Mouse (Mus musculus) retina, embryonic 14.5 days (tissue): ENCODE data around the gene Sbno1.
"Not testable (repeated sequence)": the region's sequence is repeated elsewhere in the genome, so short reads cannot be mapped to it uniquely, and the experiment has no call there.

ENCODE experiments used
- DNase-seq: peaks from one replicate; pipeline ENCODE4 v3.0.0-alpha.2; 2015; ENCODE audit warnings: low spot score

The Sbno1 gene

GRCm38 (mm10) chr5:124425412-124426259 lies at the start of gene Sbno1:
Gene Sbno1 (minus strand): TSS chr5:124426001.
- peak; percentile 94 for DNase-seq

- DNase-seq: no peak
Observed at GRCm38 (mm10) chr5:124470591-124471171, 44.9 kb upstream of the Sbno1 start.

- no peak for DNase-seq
Observed at GRCm38 (mm10) chr5:124469486-124469885, 43.7 kb upstream of the Sbno1 start.

GRCm38 (mm10) chr5:124468365-124468764 lies 42.6 kb upstream of the Sbno1 start:
- no peak for DNase-seq

GRCm38 (mm10) chr5:124467766-124468165 lies 42.0 kb upstream of the Sbno1 start:
- no peak for DNase-seq

GRCm38 (mm10) chr5:124464905-124465304 lies 39.1 kb upstream of the Sbno1 start:
- no peak for DNase-seq

GRCm38 (mm10) chr5:124463462-124463861 lies 37.7 kb upstream of the Sbno1 start:
- no peak for DNase-seq

- no peak for DNase-seq
Observed at GRCm38 (mm10) chr5:124462297-124463025, 36.7 kb upstream of the Sbno1 start.

- not testable (repeated sequence) for DNase-seq
Observed at GRCm38 (mm10) chr5:124460922-124461321, 35.1 kb upstream of the Sbno1 start.

- DNase-seq: no peak
Observed at GRCm38 (mm10) chr5:124456762-124457161, 31.0 kb upstream of the Sbno1 start.

- no peak for DNase-seq
Observed at GRCm38 (mm10) chr5:124454082-124454419, 28.2 kb upstream of the Sbno1 start.

GRCm38 (mm10) chr5:124453339-124454081 lies 27.7 kb upstream of the Sbno1 start:
- no peak for DNase-seq

GRCm38 (mm10) chr5:124452494-124453228 lies 26.9 kb upstream of the Sbno1 start:
- no peak for DNase-seq

- no peak for DNase-seq
Observed at GRCm38 (mm10) chr5:124450641-124451340, 25.0 kb upstream of the Sbno1 start.

- DNase-seq: no peak
Observed at GRCm38 (mm10) chr5:124450051-124450450, 24.2 kb upstream of the Sbno1 start.

- no peak for DNase-seq
Observed at GRCm38 (mm10) chr5:124449494-124449893, 23.7 kb upstream of the Sbno1 start.

- peak; percentile 46 for DNase-seq
Observed at GRCm38 (mm10) chr5:124446301-124446881, 20.6 kb upstream of the Sbno1 start.

- DNase-seq: peak; percentile 21
Observed at GRCm38 (mm10) chr5:124445621-124446293, 20.0 kb upstream of the Sbno1 start.

GRCm38 (mm10) chr5:124444661-124445561 lies 19.1 kb upstream of the Sbno1 start:
- peak; percentile 78 for DNase-seq
